Mouse (Mus musculus): ENCODE measurements around the gene Mageb16. TPM values are rescaled to one million over a fixed set of nuclear protein-coding genes. Genes with fewer than 3 reads are reported as not detected.

Gene Mageb16
- not detected for polyA plus RNA-seq (2017; shearing (Covaris generic))

DNA sequence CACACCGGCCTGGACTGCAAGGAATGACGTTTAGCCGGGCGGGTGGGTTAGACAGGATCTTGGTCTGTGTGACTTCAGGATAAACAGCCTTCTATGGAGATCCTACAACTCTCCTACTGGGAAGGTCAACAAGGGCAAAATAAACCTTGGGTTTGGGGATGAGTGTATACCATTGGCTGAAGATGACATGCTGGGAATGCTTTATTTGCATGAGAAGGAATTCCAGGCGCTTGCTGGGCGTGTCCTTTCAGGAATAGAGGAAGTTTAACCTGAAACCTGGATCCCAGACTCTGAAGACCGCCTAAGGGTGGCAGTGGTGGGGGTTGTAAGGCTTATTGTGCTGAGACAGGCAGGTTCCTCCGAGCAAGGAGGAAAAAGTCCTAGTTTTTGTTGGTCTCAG lies at the start of gene Mageb16:
TSS of gene Mageb16 (minus strand) at position 25 of the 400 bp plus-strand sequence.

Other genes with a start within 250 kb of the Mageb16 start
- not detected for gene Gm7173, start 154.2 kb downstream of the Mageb16 start, polyA plus RNA-seq (2017; shearing (Covaris generic))